Mouse (Mus musculus): Measurements from ENCODE around the gene Cdhr4. TPM values are rescaled to one million over a fixed set of nuclear protein-coding genes. Genes with fewer than 3 reads are reported as not detected.

Cdhr4 gene
- not detected in 2 replicates for polyA plus RNA-seq (2012; ENCODE audit: insufficient read depth, insufficient read length, missing spikeins)

- Histone ChIP-seq H3K4me3 (ENCODE audit: insufficient read depth, low read depth, low read length) (no peak within 1 kb of the TSS), H3K27ac (replicated peaks; ENCODE audit: low read depth, low read length) (no peak within 1 kb of the TSS)
Observed at GRCm38 (mm10) chr9:107992197-107992596, at the start of gene Cdhr4. Cdhr4 (plus strand) TSS chr9:107992497.

GRCm38 (mm10) chr9:107947241-107948194 lies 44.8 kb upstream of the Cdhr4 start:
- Histone ChIP-seq H3K27ac (replicated peaks; ENCODE audit: low read depth, low read length) (no peak overlapping the region), H3K4me3 (ENCODE audit: insufficient read depth, low read depth, low read length) (no peak overlapping the region), H3K4me1 (ENCODE audit: control insufficient read depth, insufficient read depth, insufficient read length, low read length) (no peaks in the 10 kb centered on the region)

More at GRCm38 (mm10) chr9:107992197-107992596, at the start of gene Cdhr4:
- H3K4me1 ChIP-seq (ENCODE audit: control insufficient read depth, insufficient read depth, insufficient read length, low read length): no peaks in the 10 kb centered on the region

- H3K27ac ChIP-seq (replicated peaks; ENCODE audit: low read depth, low read length): no peak overlapping the region
- H3K4me1 ChIP-seq (ENCODE audit: control insufficient read depth, insufficient read depth, insufficient read length, low read length): no peaks in the 10 kb centered on the region
- no peak overlapping the region for H3K4me3 ChIP-seq (ENCODE audit: insufficient read depth, low read depth, low read length)
Observed at GRCm38 (mm10) chr9:107949184-107949921, 42.9 kb upstream of the Cdhr4 start.

GRCm38 (mm10) chr9:107949922-107950235 lies 42.4 kb upstream of the Cdhr4 start, which contains the start of gene Traip:
Traip (plus strand) TSS chr9:107950136.
- H3K27ac ChIP-seq (replicated peaks; ENCODE audit: low read depth, low read length): peak within 1 kb of the TSS; percentile 56; the same call in 1 of the 2 replicates
- H3K4me3 ChIP-seq (ENCODE audit: insufficient read depth, low read depth, low read length): peak within 1 kb of the TSS; percentile 84
- no peaks in the 10 kb centered on the region for H3K4me1 ChIP-seq (ENCODE audit: control insufficient read depth, insufficient read depth, insufficient read length, low read length)

GRCm38 (mm10) chr9:107950460-107951355 lies 41.6 kb upstream of the Cdhr4 start:
- H3K27ac ChIP-seq (replicated peaks; ENCODE audit: low read depth, low read length): peak overlapping the region; percentile 56; the same call in 1 of the 2 replicates
- no peaks in the 10 kb centered on the region for H3K4me1 ChIP-seq (ENCODE audit: control insufficient read depth, insufficient read depth, insufficient read length, low read length)
- H3K4me3 ChIP-seq (ENCODE audit: insufficient read depth, low read depth, low read length): peak overlapping the region; percentile 84

GRCm38 (mm10) chr9:107955613-107956289 lies 36.5 kb upstream of the Cdhr4 start:
- H3K27ac ChIP-seq (replicated peaks; ENCODE audit: low read depth, low read length): no peak overlapping the region
- no peak overlapping the region for H3K4me3 ChIP-seq (ENCODE audit: insufficient read depth, low read depth, low read length)
- no peaks in the 10 kb centered on the region for H3K4me1 ChIP-seq (ENCODE audit: control insufficient read depth, insufficient read depth, insufficient read length, low read length)

- H3K27ac ChIP-seq (replicated peaks; ENCODE audit: low read depth, low read length): no peak overlapping the region
- H3K4me1 ChIP-seq (ENCODE audit: control insufficient read depth, insufficient read depth, insufficient read length, low read length): no peaks in the 10 kb centered on the region
Observed at GRCm38 (mm10) chr9:107957141-107957540, 35.2 kb upstream of the Cdhr4 start.

GRCm38 (mm10) chr9:107959896-107960295 lies 32.4 kb upstream of the Cdhr4 start:
- peaks cover 6% of the 10 kb centered on the region for H3K4me1 ChIP-seq (ENCODE audit: control insufficient read depth, insufficient read depth, insufficient read length, low read length)
- no peak overlapping the region for H3K27ac ChIP-seq (replicated peaks; ENCODE audit: low read depth, low read length)

More at GRCm38 (mm10) chr9:107957141-107957540, 35.2 kb upstream of the Cdhr4 start:
- H3K4me3 ChIP-seq (ENCODE audit: insufficient read depth, low read depth, low read length): no peak overlapping the region

GRCm38 (mm10) chr9:107960928-107961327 lies 31.4 kb upstream of the Cdhr4 start:
- Histone ChIP-seq H3K4me1 (ENCODE audit: control insufficient read depth, insufficient read depth, insufficient read length, low read length) (peaks cover 10% of the 10 kb centered on the region), H3K27ac (replicated peaks; ENCODE audit: low read depth, low read length) (no peak overlapping the region)

More at GRCm38 (mm10) chr9:107959896-107960295, 32.4 kb upstream of the Cdhr4 start:
- no peak overlapping the region for H3K4me3 ChIP-seq (ENCODE audit: insufficient read depth, low read depth, low read length)

GRCm38 (mm10) chr9:107961351-107961762 lies 30.9 kb upstream of the Cdhr4 start:
- H3K4me1 ChIP-seq (ENCODE audit: control insufficient read depth, insufficient read depth, insufficient read length, low read length): peaks cover 12% of the 10 kb centered on the region
- H3K27ac ChIP-seq (replicated peaks; ENCODE audit: low read depth, low read length): no peak overlapping the region
- no peak overlapping the region for H3K4me3 ChIP-seq (ENCODE audit: insufficient read depth, low read depth, low read length)

More at GRCm38 (mm10) chr9:107960928-107961327, 31.4 kb upstream of the Cdhr4 start:
- H3K4me3 ChIP-seq (ENCODE audit: insufficient read depth, low read depth, low read length): no peak overlapping the region

GRCm38 (mm10) chr9:107961881-107962280 lies 30.4 kb upstream of the Cdhr4 start:
- Histone ChIP-seq H3K27ac (replicated peaks; ENCODE audit: low read depth, low read length) (no peak overlapping the region), H3K4me1 (ENCODE audit: control insufficient read depth, insufficient read depth, insufficient read length, low read length) (peaks cover 12% of the 10 kb centered on the region), H3K4me3 (ENCODE audit: insufficient read depth, low read depth, low read length) (no peak overlapping the region)

GRCm38 (mm10) chr9:107962916-107963315 lies 29.4 kb upstream of the Cdhr4 start:
- Histone ChIP-seq H3K27ac (replicated peaks; ENCODE audit: low read depth, low read length) (no peak overlapping the region), H3K4me3 (ENCODE audit: insufficient read depth, low read depth, low read length) (no peak overlapping the region), H3K4me1 (ENCODE audit: control insufficient read depth, insufficient read depth, insufficient read length, low read length) (peaks cover 19% of the 10 kb centered on the region)

- H3K27ac ChIP-seq (replicated peaks; ENCODE audit: low read depth, low read length): peak overlapping the region; percentile 98
- H3K4me3 ChIP-seq (ENCODE audit: insufficient read depth, low read depth, low read length): no peak overlapping the region
- peaks cover 24% of the 10 kb centered on the region for H3K4me1 ChIP-seq (ENCODE audit: control insufficient read depth, insufficient read depth, insufficient read length, low read length)
Observed at GRCm38 (mm10) chr9:107963700-107964099, 28.6 kb upstream of the Cdhr4 start.

- Histone ChIP-seq H3K4me1 (ENCODE audit: control insufficient read depth, insufficient read depth, insufficient read length, low read length) (peaks cover 25% of the 10 kb centered on the region), H3K27ac (replicated peaks; ENCODE audit: low read depth, low read length) (peak overlapping the region; percentile 98)
Observed at GRCm38 (mm10) chr9:107964681-107965080, 27.6 kb upstream of the Cdhr4 start.

More at GRCm38 (mm10) chr9:107964681-107965080, 27.6 kb upstream of the Cdhr4 start:
- no peak overlapping the region for H3K4me3 ChIP-seq (ENCODE audit: insufficient read depth, low read depth, low read length)

Data from brown adipose tissue, adult 24 weeks (tissue).